21 mouse cellular contexts compared by ENCODE assay signal in the genomic region with DNA sequence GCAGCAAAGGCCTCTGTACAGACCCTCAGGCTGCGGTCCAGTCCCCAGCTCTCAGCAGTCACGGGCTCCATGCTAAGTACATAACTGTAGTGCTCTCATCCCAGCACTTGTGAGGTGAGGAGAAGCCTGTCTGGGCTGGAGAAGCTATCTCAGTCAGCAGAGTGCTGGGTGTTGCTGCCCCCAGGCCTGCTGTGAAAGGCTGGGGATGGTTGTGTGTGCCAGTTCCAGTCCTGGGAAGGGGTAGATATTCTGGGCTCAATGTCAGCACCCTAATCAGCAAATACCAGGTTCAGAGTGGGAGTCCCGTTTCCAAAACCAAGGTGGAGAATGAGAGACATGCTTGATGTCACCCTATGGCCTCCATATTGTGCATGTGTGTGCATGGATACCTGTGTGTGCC. TPM values are rescaled to one million over a fixed set of nuclear protein-coding genes. Genes with fewer than 3 reads are reported as not detected.
DNase-seq lines count a peak whose midpoint lies in the region; ATAC-seq and TF ChIP-seq lines count a peak whose summit lies in the region.
"Had no signal": no experiment of that assay in that cellular context is flagged by ENCODE, and none has a peak within 500 bp of the region (broad histone marks: within the 10 kb centered on the region; RNA-seq: fewer than 3 reads in every experiment).

No protein-coding gene starts in this region.

- ATAC-seq in heart, embryonic 16.5 days (replicated peaks; ENCODE audit: extremely low read depth, insufficient read depth, low FRiP score): peak; percentile 13; the same call in 1 of the 2 replicates
- no peak for ATAC-seq in midbrain, postnatal 0 days (ENCODE audit: low FRiP score)
- no peak for ATAC-seq in midbrain, embryonic 15.5 days (replicated peaks)
- ATAC-seq: CD4-positive, CD25-positive, alpha-beta regulatory T cell, adult 4 months; forebrain, embryonic 14.5 days; hindbrain, embryonic 16.5 days; intestine, embryonic 16.5 days had no signal

- H3K9ac ChIP-seq in heart, embryonic 16.5 days (ENCODE audit: low read length): no peak overlapping the region
- H3K9ac ChIP-seq in midbrain, postnatal 0 days (replicated peaks; ENCODE audit: low read length, poor library complexity, severe bottlenecking): no peak overlapping the region
- no peak overlapping the region for H3K9ac ChIP-seq in midbrain, embryonic 15.5 days
- H3K9ac ChIP-seq: kidney, embryonic 15.5 days; liver, embryonic 14.5 days; lung, embryonic 15.5 days had no signal

- peak overlapping the region; percentile 66; the same call in 1 of the 2 replicates for H3K27ac ChIP-seq in heart, embryonic 10.5 days
- peak overlapping the region; percentile 77 for H3K27ac ChIP-seq in heart, embryonic 16.5 days (ENCODE audit: low read length)
- no peak overlapping the region for H3K27ac ChIP-seq in midbrain, embryonic 10.5 days (replicated peaks)
- H3K27ac ChIP-seq in midbrain, postnatal 0 days (ENCODE audit: low read depth, low read length): no peak overlapping the region
- H3K27ac ChIP-seq in midbrain, embryonic 15.5 days: peak overlapping the region; percentile 49
- H3K27ac ChIP-seq: heart, adult 2 months; kidney, embryonic 15.5 days; liver, embryonic 14.5 days; lung, embryonic 15.5 days; stomach, postnatal 0 days had no signal

- H3K27me3 ChIP-seq in heart, embryonic 10.5 days (ENCODE audit: insufficient read depth, poor library complexity, severe bottlenecking): no peaks in the 10 kb centered on the region
- H3K27me3 ChIP-seq in heart, embryonic 16.5 days (ENCODE audit: control insufficient read depth, insufficient read depth, low read length): no peaks in the 10 kb centered on the region
- no peaks in the 10 kb centered on the region; the same call in 1 of the 2 replicates for H3K27me3 ChIP-seq in midbrain, embryonic 10.5 days (ENCODE audit: low read depth, poor library complexity, severe bottlenecking)
- H3K27me3 ChIP-seq in midbrain, postnatal 0 days (ENCODE audit: insufficient read depth, low read length): no peaks in the 10 kb centered on the region
- no peaks in the 10 kb centered on the region for H3K27me3 ChIP-seq in midbrain, embryonic 15.5 days (replicated peaks)
- H3K27me3 ChIP-seq: kidney, embryonic 15.5 days; lung, embryonic 15.5 days had no signal

- WGBS in heart, embryonic 10.5 days: 65% methylated on average over 3 of the region's 3 CpGs
- WGBS in heart, embryonic 16.5 days: 39% methylated on average over 3 of the region's 3 CpGs
- WGBS in midbrain, embryonic 10.5 days: 94% methylated on average over 3 of the region's 3 CpGs
- WGBS in midbrain, postnatal 0 days: 63% methylated on average over 3 of the region's 3 CpGs
- WGBS in midbrain, embryonic 15.5 days: 69% methylated on average over 3 of the region's 3 CpGs

- H3K36me3 ChIP-seq in heart, embryonic 10.5 days: peaks cover 71% of the 10 kb centered on the region
- peaks cover 56% of the 10 kb centered on the region for H3K36me3 ChIP-seq in heart, embryonic 16.5 days (ENCODE audit: control insufficient read depth, insufficient read depth)
- peaks cover 74% of the 10 kb centered on the region for H3K36me3 ChIP-seq in midbrain, embryonic 10.5 days
- peaks cover 56% of the 10 kb centered on the region for H3K36me3 ChIP-seq in midbrain, postnatal 0 days (ENCODE audit: insufficient read depth, low read length)
- peaks cover 43% of the 10 kb centered on the region for H3K36me3 ChIP-seq in midbrain, embryonic 15.5 days (replicated peaks)

- no peak overlapping the region for H3K4me2 ChIP-seq in heart, embryonic 16.5 days (ENCODE audit: low read depth, low read length)
- no peak overlapping the region for H3K4me2 ChIP-seq in midbrain, postnatal 0 days (ENCODE audit: low read depth, low read length, poor library complexity, severe bottlenecking)
- H3K4me2 ChIP-seq in midbrain, embryonic 15.5 days: no peak overlapping the region
- H3K4me2 ChIP-seq: kidney, embryonic 15.5 days; lung, embryonic 15.5 days had no signal

- no peak for DNase-seq in heart, embryonic 10.5 days (ENCODE audit: low spot score)
- no peak for DNase-seq in heart, postnatal 4 days
- DNase-seq in heart, adult 11 months: no peak
- DNase-seq in midbrain, embryonic 10.5 days (ENCODE audit: low spot score): no peak
- no peak for DNase-seq in midbrain, postnatal 0 days (ENCODE audit: low spot score)
- DNase-seq in layer of hippocampus, postnatal 10 days (ENCODE audit: low spot score in 2 of 2): no peak
- DNase-seq: adrenal gland, postnatal 14 days; gastrocnemius, postnatal 14 days; heart, adult 2 months; lung, postnatal 4 days; thymus, adult 2 months had no signal

- H3K9me3 ChIP-seq in heart, embryonic 10.5 days: no peaks in the 10 kb centered on the region
- H3K9me3 ChIP-seq in heart, embryonic 16.5 days (replicated peaks; ENCODE audit: control insufficient read depth, low read length): no peaks in the 10 kb centered on the region
- H3K9me3 ChIP-seq in midbrain, embryonic 10.5 days (replicated peaks): no peaks in the 10 kb centered on the region
- no peaks in the 10 kb centered on the region for H3K9me3 ChIP-seq in midbrain, postnatal 0 days (ENCODE audit: low read length)
- no peaks in the 10 kb centered on the region for H3K9me3 ChIP-seq in midbrain, embryonic 15.5 days
- H3K9me3 ChIP-seq: kidney, embryonic 15.5 days; lung, embryonic 15.5 days had no signal

- peak overlapping the region; percentile 20; the same call in 1 of the 2 replicates for H3K4me3 ChIP-seq in heart, embryonic 10.5 days
- no peak overlapping the region for H3K4me3 ChIP-seq in heart, embryonic 16.5 days (ENCODE audit: low read length)
- H3K4me3 ChIP-seq in midbrain, embryonic 10.5 days: peak overlapping the region; percentile 20; the same call in 1 of the 2 replicates
- no peak overlapping the region for H3K4me3 ChIP-seq in midbrain, postnatal 0 days (ENCODE audit: low read depth, low read length)
- no peak overlapping the region for H3K4me3 ChIP-seq in midbrain, embryonic 15.5 days
- H3K4me3 ChIP-seq: heart, adult 2 months; kidney, embryonic 15.5 days; lung, embryonic 15.5 days had no signal

- peaks cover 24% of the 10 kb centered on the region for H3K4me1 ChIP-seq in heart, embryonic 10.5 days
- H3K4me1 ChIP-seq in heart, embryonic 16.5 days (ENCODE audit: control insufficient read depth, insufficient read depth, low read length): peaks cover 18% of the 10 kb centered on the region
- peaks cover 73% of the 10 kb centered on the region for H3K4me1 ChIP-seq in midbrain, embryonic 10.5 days
- 0 out of 2 replicates have a peak, but pooled peaks cover 2% of the 10 kb centered on the region for H3K4me1 ChIP-seq in midbrain, postnatal 0 days (ENCODE audit: insufficient read depth, low read length)
- H3K4me1 ChIP-seq in midbrain, embryonic 15.5 days: peaks cover 23% of the 10 kb centered on the region

- no peak for TF ChIP-seq CTCF in midbrain, postnatal 0 days (IDR thresholded peaks at IDR 0.05)

RNA-seq across cellular contexts. Expression of gene Ndufs7, which starts 6.3 kb away (rescaled TPM):
- 432 and 538 TPM in 2 replicates for polyA plus RNA-seq in heart, embryonic 10.5 days (2016; fragmentation: Nextera tagmentation; extraction: Ambion mirVana)
- 100 to 1,000 TPM; 480 to 520 TPM for total RNA-seq in heart, postnatal 4 days (2021)
- polyA plus RNA-seq in heart, embryonic 16.5 days (2015; fragmentation: Nextera tagmentation; extraction: Ambion mirVana): 596 and 743 TPM in 2 replicates
- polyA plus RNA-seq in midbrain, embryonic 10.5 days (2016; fragmentation: Nextera tagmentation; extraction: Ambion mirVana): 288 and 314 TPM in 2 replicates
- total RNA-seq in midbrain, postnatal 0 days (2014; rRNA removed): 193 and 201 TPM in 2 replicates
- polyA plus RNA-seq in midbrain, postnatal 0 days (2015; fragmentation: Nextera tagmentation; extraction: Ambion mirVana): 358 and 388 TPM in 2 replicates
- polyA plus RNA-seq in midbrain, embryonic 15.5 days (2015; fragmentation: Nextera tagmentation; extraction: Ambion mirVana): 290 and 305 TPM in 2 replicates
- 100 to 1,000 TPM; 143 to 152 TPM for total RNA-seq in layer of hippocampus, postnatal 10 days (2021)

RNA-seq across cellular contexts. Expression of gene Mum1, which starts 16.4 kb away (rescaled TPM):
- polyA plus RNA-seq in heart, embryonic 10.5 days (2016; fragmentation: Nextera tagmentation; extraction: Ambion mirVana): 56.4 and 76.5 TPM in 2 replicates
- 10 to 100 TPM; 22.8 to 26.7 TPM for total RNA-seq in heart, postnatal 4 days (2021)
- 31.9 and 40.1 TPM in 2 replicates for polyA plus RNA-seq in heart, embryonic 16.5 days (2015; fragmentation: Nextera tagmentation; extraction: Ambion mirVana)
- polyA plus RNA-seq in midbrain, embryonic 10.5 days (2016; fragmentation: Nextera tagmentation; extraction: Ambion mirVana): 154 and 166 TPM in 2 replicates
- total RNA-seq in midbrain, postnatal 0 days (2014; rRNA removed): 45.1 and 60.9 TPM in 2 replicates
- polyA plus RNA-seq in midbrain, postnatal 0 days (2015; fragmentation: Nextera tagmentation; extraction: Ambion mirVana): 42.4 and 49.6 TPM in 2 replicates
- 56.4 and 59.5 TPM in 2 replicates for polyA plus RNA-seq in midbrain, embryonic 15.5 days (2015; fragmentation: Nextera tagmentation; extraction: Ambion mirVana)
- 10 to 100 TPM; 40.3 to 46.6 TPM for total RNA-seq in layer of hippocampus, postnatal 10 days (2021)

RNA-seq across cellular contexts. Expression of gene Gamt, which starts 18.2 kb away (rescaled TPM):
- 61.2 and 72.0 TPM in 2 replicates for polyA plus RNA-seq in heart, embryonic 10.5 days (2016; fragmentation: Nextera tagmentation; extraction: Ambion mirVana)
- total RNA-seq in heart, postnatal 4 days (2021): 10 to 100 TPM; 18.5 to 23.4 TPM
- 50.3 and 51.6 TPM in 2 replicates for polyA plus RNA-seq in heart, embryonic 16.5 days (2015; fragmentation: Nextera tagmentation; extraction: Ambion mirVana)
- 32.5 and 35.5 TPM in 2 replicates for polyA plus RNA-seq in midbrain, embryonic 10.5 days (2016; fragmentation: Nextera tagmentation; extraction: Ambion mirVana)
- 12.5 and 14.3 TPM in 2 replicates for total RNA-seq in midbrain, postnatal 0 days (2014; rRNA removed)
- 16.8 and 19.6 TPM in 2 replicates for polyA plus RNA-seq in midbrain, postnatal 0 days (2015; fragmentation: Nextera tagmentation; extraction: Ambion mirVana)
- polyA plus RNA-seq in midbrain, embryonic 15.5 days (2015; fragmentation: Nextera tagmentation; extraction: Ambion mirVana): 16.8 and 18.9 TPM in 2 replicates
- total RNA-seq in layer of hippocampus, postnatal 10 days (2021): 10 to 100 TPM; 27.8 to 31.5 TPM

RNA-seq across cellular contexts. Expression of gene Dazap1, which starts 18.7 kb away (rescaled TPM):
- polyA plus RNA-seq in heart, embryonic 10.5 days (2016; fragmentation: Nextera tagmentation; extraction: Ambion mirVana): 40.2 and 58.0 TPM in 2 replicates
- 100 to 1,000 TPM; 131 to 140 TPM for total RNA-seq in heart, postnatal 4 days (2021)
- polyA plus RNA-seq in heart, embryonic 16.5 days (2015; fragmentation: Nextera tagmentation; extraction: Ambion mirVana): 30.7 and 33.9 TPM in 2 replicates
- 43.7 and 50.6 TPM in 2 replicates for polyA plus RNA-seq in midbrain, embryonic 10.5 days (2016; fragmentation: Nextera tagmentation; extraction: Ambion mirVana)
- total RNA-seq in midbrain, postnatal 0 days (2014; rRNA removed): 107 and 109 TPM in 2 replicates
- 34.2 and 34.5 TPM in 2 replicates for polyA plus RNA-seq in midbrain, postnatal 0 days (2015; fragmentation: Nextera tagmentation; extraction: Ambion mirVana)
- 60.5 and 60.8 TPM in 2 replicates for polyA plus RNA-seq in midbrain, embryonic 15.5 days (2015; fragmentation: Nextera tagmentation; extraction: Ambion mirVana)
- 10 to 100 TPM; 94.6 to 96.3 TPM for total RNA-seq in layer of hippocampus, postnatal 10 days (2021)

RNA-seq across cellular contexts. Expression of gene Rps15, which starts 49.6 kb away (rescaled TPM):
- 774 and 882 TPM in 2 replicates for polyA plus RNA-seq in heart, embryonic 10.5 days (2016; fragmentation: Nextera tagmentation; extraction: Ambion mirVana)
- total RNA-seq in heart, postnatal 4 days (2021): 1,000 to 10,000 TPM in 1 of 2 experiments, 100 to 1,000 TPM in 1; 949 to 1,003 TPM
- polyA plus RNA-seq in heart, embryonic 16.5 days (2015; fragmentation: Nextera tagmentation; extraction: Ambion mirVana): 536 and 549 TPM in 2 replicates
- polyA plus RNA-seq in midbrain, embryonic 10.5 days (2016; fragmentation: Nextera tagmentation; extraction: Ambion mirVana): 889 and 1,053 TPM in 2 replicates
- 971 and 1,162 TPM in 2 replicates for total RNA-seq in midbrain, postnatal 0 days (2014; rRNA removed)
- 633 and 645 TPM in 2 replicates for polyA plus RNA-seq in midbrain, postnatal 0 days (2015; fragmentation: Nextera tagmentation; extraction: Ambion mirVana)
- 516 and 528 TPM in 2 replicates for polyA plus RNA-seq in midbrain, embryonic 15.5 days (2015; fragmentation: Nextera tagmentation; extraction: Ambion mirVana)
- 100 to 1,000 TPM; 733 to 857 TPM for total RNA-seq in layer of hippocampus, postnatal 10 days (2021)

Comparison
In these comparisons a context has a peak if more than half of its experiments do, and no peak if none do; other contexts are left out.
1. H3K27ac ChIP-seq: peak in heart, embryonic 10.5 days (single experiment), heart, embryonic 16.5 days (single experiment) and midbrain, embryonic 15.5 days (single experiment); none in midbrain, embryonic 10.5 days (single experiment) and midbrain, postnatal 0 days (single experiment).
2. H3K4me3 ChIP-seq: peak in heart, embryonic 10.5 days (single experiment) and midbrain, embryonic 10.5 days (single experiment); none in heart, embryonic 16.5 days (single experiment), midbrain, postnatal 0 days (single experiment) and midbrain, embryonic 15.5 days (single experiment).